Mouse (Mus musculus): Measurements from ENCODE around the gene Ctbs. TPM values are rescaled to one million over a fixed set of nuclear protein-coding genes. Genes with fewer than 3 reads are reported as not detected.
"Not testable (repeated sequence)": the region's sequence is repeated elsewhere in the genome, so short reads cannot be mapped to it uniquely, and the experiment has no call there.

The Ctbs gene
- polyA plus RNA-seq, 1 experiment: 1.6 TPM

GRCm38 (mm10) chr3:146419534-146419933 lies 30.1 kb upstream of the Ctbs start:
- Histone ChIP-seq H3K27me3 (ENCODE audit: control insufficient read depth, insufficient read depth, low read length) (no peaks in the 10 kb centered on the region), H3K4me3 (ENCODE audit: control insufficient read depth, low read depth, low read length) (no peak overlapping the region), H3K36me3 (ENCODE audit: control insufficient read depth, insufficient read depth, low read length) (peaks cover 2% of the 10 kb centered on the region), H3K27ac (ENCODE audit: control insufficient read depth, insufficient read depth, low read depth, low read length) (no peak overlapping the region), H3K4me1 (ENCODE audit: control insufficient read depth, insufficient read depth, low read length) (no peaks in the 10 kb centered on the region)
- TF ChIP-seq POLR2A (IDR thresholded peaks at IDR 0.05; ENCODE audit: control insufficient read depth, low read depth, low read length) (no peak), CTCF (IDR thresholded peaks at IDR 0.05; ENCODE audit: control insufficient read depth, insufficient read depth, insufficient replicate concordance, low read depth, low read length) (no peak)

- Histone ChIP-seq H3K27me3 (ENCODE audit: control insufficient read depth, insufficient read depth, low read length) (no peaks in the 10 kb centered on the region), H3K4me3 (ENCODE audit: control insufficient read depth, low read depth, low read length) (no peak overlapping the region), H3K27ac (ENCODE audit: control insufficient read depth, insufficient read depth, low read depth, low read length) (no peak overlapping the region), H3K4me1 (ENCODE audit: control insufficient read depth, insufficient read depth, low read length) (no peaks in the 10 kb centered on the region), H3K36me3 (ENCODE audit: control insufficient read depth, insufficient read depth, low read length) (peaks cover 2% of the 10 kb centered on the region)
- TF ChIP-seq POLR2A (IDR thresholded peaks at IDR 0.05; ENCODE audit: control insufficient read depth, low read depth, low read length) (no peak), CTCF (IDR thresholded peaks at IDR 0.05; ENCODE audit: control insufficient read depth, insufficient read depth, insufficient replicate concordance, low read depth, low read length) (no peak)
Observed at GRCm38 (mm10) chr3:146419992-146420537, 29.5 kb upstream of the Ctbs start.

- Histone ChIP-seq H3K27ac (ENCODE audit: control insufficient read depth, insufficient read depth, low read depth, low read length) (no peak overlapping the region), H3K4me3 (ENCODE audit: control insufficient read depth, low read depth, low read length) (no peak overlapping the region), H3K27me3 (ENCODE audit: control insufficient read depth, insufficient read depth, low read length) (no peaks in the 10 kb centered on the region), H3K4me1 (ENCODE audit: control insufficient read depth, insufficient read depth, low read length) (peaks cover 2% of the 10 kb centered on the region; the same call in 1 of the 2 replicates), H3K36me3 (ENCODE audit: control insufficient read depth, insufficient read depth, low read length) (peaks cover 5% of the 10 kb centered on the region)
- TF ChIP-seq CTCF (IDR thresholded peaks at IDR 0.05; ENCODE audit: control insufficient read depth, insufficient read depth, insufficient replicate concordance, low read depth, low read length): no peak
- no peak for TF ChIP-seq POLR2A (IDR thresholded peaks at IDR 0.05; ENCODE audit: control insufficient read depth, low read depth, low read length)
Observed at GRCm38 (mm10) chr3:146421787-146422186, 27.8 kb upstream of the Ctbs start.

DNA sequence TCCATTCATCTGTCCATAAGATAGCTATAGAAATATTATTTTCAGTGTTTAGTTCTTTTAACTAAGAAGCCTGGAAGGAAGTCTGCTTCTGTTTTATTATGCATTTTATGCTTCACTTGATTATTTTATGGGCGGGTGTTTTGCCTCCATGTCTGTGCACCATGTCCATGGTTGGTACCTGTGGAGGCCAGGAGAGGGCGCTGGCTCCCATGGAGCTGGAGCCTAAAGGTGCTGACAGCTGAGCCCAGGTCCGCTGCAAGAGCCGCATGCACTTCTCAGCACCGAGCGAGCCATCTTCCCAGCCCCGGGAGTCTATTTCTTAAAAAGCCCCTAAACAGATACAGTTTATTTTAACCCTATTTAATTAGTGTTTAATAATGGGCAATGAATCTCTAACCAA lies 25.9 kb upstream of the Ctbs start:
- no peak overlapping the region for H3K27ac ChIP-seq (ENCODE audit: control insufficient read depth, insufficient read depth, low read depth, low read length)
- H3K4me3 ChIP-seq (ENCODE audit: control insufficient read depth, low read depth, low read length): no peak overlapping the region
- peak; percentile 46; the same call in 1 of the 2 replicates for TF ChIP-seq CTCF (IDR thresholded peaks at IDR 0.05; ENCODE audit: control insufficient read depth, insufficient read depth, insufficient replicate concordance, low read depth, low read length)
- TF ChIP-seq POLR2A (IDR thresholded peaks at IDR 0.05; ENCODE audit: control insufficient read depth, low read depth, low read length): no peak
- H3K4me1 ChIP-seq (ENCODE audit: control insufficient read depth, insufficient read depth, low read length): peaks cover 2% of the 10 kb centered on the region; the same call in 1 of the 2 replicates
- peaks cover 9% of the 10 kb centered on the region for H3K36me3 ChIP-seq (ENCODE audit: control insufficient read depth, insufficient read depth, low read length)
- no peaks in the 10 kb centered on the region for H3K27me3 ChIP-seq (ENCODE audit: control insufficient read depth, insufficient read depth, low read length)

DNA sequence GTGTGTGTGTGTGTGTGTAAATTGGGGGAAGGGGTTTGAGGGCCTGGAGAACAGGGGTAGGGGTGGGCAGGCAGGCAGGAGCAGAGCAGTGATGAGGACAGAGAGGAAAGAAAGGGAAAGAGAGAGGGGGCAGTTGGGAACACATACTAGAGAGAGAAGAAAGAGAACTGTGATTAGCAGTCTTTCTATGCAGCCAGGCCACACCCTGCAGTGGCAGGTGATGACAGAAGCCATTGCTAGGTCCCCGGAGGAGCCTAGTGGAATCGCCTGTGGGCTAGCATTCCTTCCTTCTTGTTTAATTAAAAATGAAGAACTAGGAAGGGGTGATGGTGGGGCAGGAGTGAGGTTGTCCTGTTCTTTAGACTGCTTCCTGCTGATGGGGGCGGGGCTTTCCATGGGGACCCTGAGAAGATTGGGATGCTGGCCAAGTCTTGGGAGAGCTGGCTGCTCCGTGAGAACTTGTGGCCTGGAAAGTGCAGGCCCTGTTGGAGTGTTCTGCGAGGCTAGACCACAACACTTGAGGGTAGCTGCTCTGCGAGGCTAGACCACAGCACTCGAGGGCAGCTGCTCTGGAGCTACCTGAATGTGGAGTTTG lies 25.2 kb upstream of the Ctbs start:
- Histone ChIP-seq H3K4me1 (ENCODE audit: control insufficient read depth, insufficient read depth, low read length) (peaks cover 2% of the 10 kb centered on the region; the same call in 1 of the 2 replicates), H3K27me3 (ENCODE audit: control insufficient read depth, insufficient read depth, low read length) (no peaks in the 10 kb centered on the region), H3K4me3 (ENCODE audit: control insufficient read depth, low read depth, low read length) (no peak overlapping the region), H3K27ac (ENCODE audit: control insufficient read depth, insufficient read depth, low read depth, low read length) (no peak overlapping the region), H3K36me3 (ENCODE audit: control insufficient read depth, insufficient read depth, low read length) (peaks cover 9% of the 10 kb centered on the region)
- TF ChIP-seq POLR2A (IDR thresholded peaks at IDR 0.05; ENCODE audit: control insufficient read depth, low read depth, low read length): no peak
- no peak for TF ChIP-seq CTCF (IDR thresholded peaks at IDR 0.05; ENCODE audit: control insufficient read depth, insufficient read depth, insufficient replicate concordance, low read depth, low read length)

GRCm38 (mm10) chr3:146425902-146426301 lies 23.7 kb upstream of the Ctbs start:
- H3K27me3 ChIP-seq (ENCODE audit: control insufficient read depth, insufficient read depth, low read length): no peaks in the 10 kb centered on the region
- TF ChIP-seq POLR2A (IDR thresholded peaks at IDR 0.05; ENCODE audit: control insufficient read depth, low read depth, low read length) (no peak), CTCF (IDR thresholded peaks at IDR 0.05; ENCODE audit: control insufficient read depth, insufficient read depth, insufficient replicate concordance, low read depth, low read length) (no peak)
- H3K36me3 ChIP-seq (ENCODE audit: control insufficient read depth, insufficient read depth, low read length): peaks cover 9% of the 10 kb centered on the region
- H3K27ac ChIP-seq (ENCODE audit: control insufficient read depth, insufficient read depth, low read depth, low read length): peak overlapping the region; percentile 32; the same call in 1 of the 2 replicates
- no peak overlapping the region for H3K4me3 ChIP-seq (ENCODE audit: control insufficient read depth, low read depth, low read length)
- peaks cover 2% of the 10 kb centered on the region; the same call in 1 of the 2 replicates for H3K4me1 ChIP-seq (ENCODE audit: control insufficient read depth, insufficient read depth, low read length)

DNA sequence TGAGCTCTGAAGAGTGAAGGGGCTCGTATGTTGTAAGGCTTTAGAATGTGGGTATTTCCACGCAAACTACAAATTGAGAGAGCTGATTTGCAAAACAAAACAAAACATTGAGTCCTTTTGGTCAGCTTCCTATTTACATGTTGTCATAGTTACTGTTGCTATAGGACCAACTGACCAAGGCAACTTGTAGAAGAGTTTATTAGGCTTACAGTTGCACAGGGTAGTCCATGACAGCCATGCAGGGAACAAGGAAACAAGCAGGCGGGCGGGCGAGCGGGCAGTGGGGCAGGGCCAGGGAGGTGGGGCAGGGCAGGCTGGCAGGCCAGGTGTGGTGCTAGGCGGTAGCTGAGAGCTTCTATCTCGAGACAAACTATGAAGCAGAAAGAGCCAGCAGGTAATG lies 23.1 kb upstream of the Ctbs start:
- no peak overlapping the region for H3K4me3 ChIP-seq (ENCODE audit: control insufficient read depth, low read depth, low read length)
- H3K27me3 ChIP-seq (ENCODE audit: control insufficient read depth, insufficient read depth, low read length): no peaks in the 10 kb centered on the region
- H3K27ac ChIP-seq (ENCODE audit: control insufficient read depth, insufficient read depth, low read depth, low read length): no peak overlapping the region; the same call in 1 of the 2 replicates
- peaks cover 2% of the 10 kb centered on the region; the same call in 1 of the 2 replicates for H3K4me1 ChIP-seq (ENCODE audit: control insufficient read depth, insufficient read depth, low read length)
- TF ChIP-seq CTCF (IDR thresholded peaks at IDR 0.05; ENCODE audit: control insufficient read depth, insufficient read depth, insufficient replicate concordance, low read depth, low read length) (no peak), POLR2A (IDR thresholded peaks at IDR 0.05; ENCODE audit: control insufficient read depth, low read depth, low read length) (no peak)
- H3K36me3 ChIP-seq (ENCODE audit: control insufficient read depth, insufficient read depth, low read length): peaks cover 9% of the 10 kb centered on the region

DNA sequence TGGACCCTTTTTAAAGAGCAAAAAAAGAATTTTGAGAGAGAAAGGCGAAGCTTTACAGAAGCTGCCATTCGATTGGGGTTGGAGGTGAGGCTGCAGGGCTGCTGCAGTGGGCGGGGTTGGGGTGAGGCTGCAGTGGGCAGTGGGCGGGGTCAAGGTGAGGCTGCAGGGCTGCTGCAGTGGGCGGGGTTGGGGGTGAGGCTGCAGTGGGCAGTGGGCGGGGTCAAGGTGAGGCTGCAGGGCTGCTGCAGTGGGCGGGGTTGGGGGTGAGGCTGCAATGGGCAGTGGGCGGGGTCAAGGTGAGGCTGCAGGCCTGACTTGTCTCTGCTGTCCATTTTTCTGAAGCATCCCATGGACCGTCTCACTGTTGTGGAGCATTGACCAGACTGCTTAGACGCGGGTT lies 16.5 kb upstream of the Ctbs start:
- H3K36me3 ChIP-seq (ENCODE audit: control insufficient read depth, insufficient read depth, low read length); H3K27me3 ChIP-seq (ENCODE audit: control insufficient read depth, insufficient read depth, low read length): not testable (repeated sequence)

More for the DNA sequence above, 16.5 kb upstream of the Ctbs start:
- not testable (repeated sequence) for H3K4me1 ChIP-seq (ENCODE audit: control insufficient read depth, insufficient read depth, low read length); H3K4me3 ChIP-seq (ENCODE audit: control insufficient read depth, low read depth, low read length); H3K27ac ChIP-seq (ENCODE audit: control insufficient read depth, insufficient read depth, low read depth, low read length)
